Comparison of ENCODE assay signal across 8 mouse cellular contexts in genomic region chr19:47658914-47659535, GRCm38 (mm10). TPM values are rescaled to one million over a fixed set of nuclear protein-coding genes. Genes with fewer than 3 reads are reported as not detected.
A peak's percentile ranks its signal among the peaks of the same experiment; 100 is the strongest.
DNase-seq lines count a peak whose midpoint lies in the region; ATAC-seq lines count a peak whose summit lies in the region.

No protein-coding gene starts in this region.

- H3K9me3 ChIP-seq in neural tube, embryonic 12.5 days: no peaks in the 10 kb centered on the region

- H3K27ac ChIP-seq in neural tube, embryonic 12.5 days: no peak overlapping the region

- WGBS in neural tube, embryonic 12.5 days: 21% methylated on average over 5 of the region's 5 CpGs

- H3K36me3 ChIP-seq in neural tube, embryonic 12.5 days: no peaks in the 10 kb centered on the region

- intact Hi-C loops in gastrocnemius, postnatal 36 days (cut with DNase I): loop anchor here (1.0 kb wide), 1 partner anchor 162 kb away; no protein-coding TSS in a partner anchor

- 0 out of 2 replicates have a peak, but pooled peaks cover 4% of the 10 kb centered on the region for H3K4me1 ChIP-seq in neural tube, embryonic 12.5 days

- H3K9ac ChIP-seq in neural tube, embryonic 12.5 days: no peak overlapping the region

- ATAC-seq in neural tube, embryonic 12.5 days (ENCODE audit: low FRiP score, low read depth): peak; percentile 68; the same call in 1 of the 2 replicates

- H3K4me2 ChIP-seq in neural tube, embryonic 12.5 days (replicated peaks): no peak overlapping the region

- DNase-seq in urinary bladder, adult 18-20 months (ENCODE audit: low spot score in 2 of 2): peak; percentile 42 to 55
- no peak for DNase-seq in urinary bladder, adult 2 months (ENCODE audit: low spot score)
- DNase-seq in embryo, embryonic 10 days (ENCODE audit: low spot score): peak; percentile 79
- DNase-seq in gastrocnemius, postnatal 36 days: peak; percentile 37 to 57
- peak; percentile 17 to 24 for DNase-seq in kidney, adult 8-10 months
- DNase-seq in liver: peak; percentile 44
- peak; percentile 49 for DNase-seq in yolk sac, embryonic 10.5 days (ENCODE audit: low spot score)

- no peak overlapping the region for H3K4me3 ChIP-seq in neural tube, embryonic 12.5 days

- no peaks in the 10 kb centered on the region for H3K27me3 ChIP-seq in neural tube, embryonic 12.5 days (replicated peaks)

RNA-seq across cellular contexts. Expression of gene Col17a1, which starts 32.9 kb away (rescaled TPM):
- polyA plus RNA-seq in urinary bladder, adult 2 months (2012; rRNA removed): 4.2 and 6.1 TPM in 2 replicates
- total RNA-seq in gastrocnemius, postnatal 36 days (2021): under 1 TPM; 0.05 to 0.10 TPM
- 0.43 and 0.56 TPM in 2 replicates for polyA plus RNA-seq in neural tube, embryonic 12.5 days (2016; fragmentation: Nextera tagmentation; extraction: Ambion mirVana)
